Mouse (Mus musculus) hindbrain, embryonic 16.5 days (tissue): Measurements from ENCODE around the gene Slc11a1. TPM values are rescaled to one million over a fixed set of nuclear protein-coding genes. Genes with fewer than 3 reads are reported as not detected.

Experiments used
- ATAC-seq: fragments of 200-750 bp; cut with Nextera tagmentation; 2 replicates; pipeline ENCODE4 v1.8.0; 2017; ENCODE audit warnings: moderate TSS enrichment, moderate library complexity
- H3K27ac ChIP-seq: fragments of 300-500 bp; sonication (generic); 2 replicates; pipeline ENCODE4 v1.5.1; 2014; ENCODE audit warnings: low read depth, mild to moderate bottlenecking, control low read depth, low read length, moderate library complexity
- H3K27me3 ChIP-seq: fragments of 300-500 bp; sonication (generic); replicated peaks from 2 replicates; pipeline ENCODE4 v1.6.1; 2014; ENCODE audit warnings: low read length; ENCODE audit not compliant: control insufficient read depth, insufficient read depth
- H3K36me3 ChIP-seq: fragments of 300-500 bp; sonication (generic); 2 replicates; pipeline ENCODE4 v1.6.1; 2014; ENCODE audit warnings: mild to moderate bottlenecking, low read length, moderate library complexity, mixed read lengths; ENCODE audit not compliant: control insufficient read depth, insufficient read depth
- H3K4me1 ChIP-seq: fragments of 300-500 bp; sonication (generic); 2 replicates; pipeline ENCODE4 v1.6.1; 2014; ENCODE audit warnings: low read depth, low read length; ENCODE audit not compliant: control insufficient read depth, insufficient read depth
- H3K4me2 ChIP-seq: fragments of 300-500 bp; sonication (generic); 2 replicates; pipeline ENCODE4 v1.6.1; 2014; ENCODE audit warnings: mild to moderate bottlenecking, low read length, control low read depth, moderate library complexity
- H3K4me3 ChIP-seq: fragments of 300-500 bp; sonication (generic); 2 replicates; pipeline ENCODE4 v1.5.1; 2014; ENCODE audit warnings: mild to moderate bottlenecking, low read length, control low read depth, moderate library complexity
- H3K9ac ChIP-seq: fragments of 300-500 bp; sonication (generic); 2 replicates; pipeline ENCODE4 v1.6.1; 2014; ENCODE audit warnings: low read depth, mild to moderate bottlenecking, control low read depth, low read length, moderate library complexity
- H3K9me3 ChIP-seq: fragments of 300-500 bp; sonication (generic); 2 replicates; pipeline ENCODE4 v1.6.1; 2014; ENCODE audit warnings: mild to moderate bottlenecking, low read length, moderate library complexity; ENCODE audit not compliant: control insufficient read depth
- WGBS: fragments of 180-500 bp; shearing (Covaris S2); extraction: QIAGEN DNeasy Blood & Tissue Kit; methylation state at CpG from one replicate; pipeline ENCODE4 v1.1.7; 2014; 5-methylcytosine and 5-hydroxymethylcytosine counted together
- polyA plus RNA-seq: library from polyadenylated mRNA; unstranded; fragments of >200 nt; fragmentation: Nextera tagmentation; extraction: Ambion mirVana; gene quantifications from 2 replicates; pipeline ENCODE4 v1.2.1, GENCODE M21; 2015

The Slc11a1 gene
- polyA plus RNA-seq, 1 experiment from 2014 or later = 2.6 TPM

- ATAC-seq = no peak
- 92% methylated on average over 10 of the region's 10 CpGs for WGBS
- no peak overlapping the region for H3K27ac ChIP-seq
- no peak overlapping the region for H3K9ac ChIP-seq
- no peak overlapping the region for H3K4me2 ChIP-seq
- no peaks in the 10 kb centered on the region for H3K36me3 ChIP-seq
- no peak overlapping the region for H3K4me3 ChIP-seq
- H3K27me3 ChIP-seq = no peaks in the 10 kb centered on the region
- no peaks in the 10 kb centered on the region for H3K9me3 ChIP-seq
- peaks cover 2% of the 10 kb centered on the region; the same call in 1 of the 2 replicates for H3K4me1 ChIP-seq
These were observed 6.6 kb downstream of the Slc11a1 start for GRCm38 (mm10) chr1:74381588-74382021.

GRCm38 (mm10) chr1:74383385-74383784, 8.4 kb downstream of the Slc11a1 start:
- H3K4me2 ChIP-seq = no peak overlapping the region
- H3K9ac ChIP-seq = no peak overlapping the region
- peaks cover 7% of the 10 kb centered on the region for H3K4me1 ChIP-seq
- no peak overlapping the region for H3K4me3 ChIP-seq
- 88% methylated on average over 13 of the region's 13 CpGs for WGBS
- H3K36me3 ChIP-seq = no peaks in the 10 kb centered on the region
- no peak overlapping the region for H3K27ac ChIP-seq
- no peaks in the 10 kb centered on the region for H3K27me3 ChIP-seq
- no peak for ATAC-seq
- no peaks in the 10 kb centered on the region for H3K9me3 ChIP-seq

- Histone ChIP-seq H3K27ac (no peak overlapping the region), H3K36me3 (no peaks in the 10 kb centered on the region), H3K9me3 (no peaks in the 10 kb centered on the region), H3K27me3 (0 out of 2 replicates have a peak, but pooled peaks cover 3% of the 10 kb centered on the region), H3K4me3 (no peak overlapping the region), H3K4me1 (peaks cover 7% of the 10 kb centered on the region), H3K9ac (no peak overlapping the region), H3K4me2 (no peak overlapping the region)
- no peak for ATAC-seq
- 92% methylated on average over 8 of the region's 8 CpGs for WGBS
These were observed 9.5 kb downstream of the Slc11a1 start for GRCm38 (mm10) chr1:74384525-74384924.

GRCm38 (mm10) chr1:74385064-74385463, 10.1 kb downstream of the Slc11a1 start:
- Histone ChIP-seq H3K9me3 (no peaks in the 10 kb centered on the region), H3K4me2 (no peak overlapping the region), H3K4me3 (no peak overlapping the region), H3K36me3 (no peaks in the 10 kb centered on the region), H3K9ac (no peak overlapping the region), H3K27ac (no peak overlapping the region), H3K4me1 (peaks cover 10% of the 10 kb centered on the region), H3K27me3 (0 out of 2 replicates have a peak, but pooled peaks cover 3% of the 10 kb centered on the region)
- 93% methylated on average over 10 of the region's 10 CpGs for WGBS
- no peak for ATAC-seq

GRCm38 (mm10) chr1:74385531-74385930, 10.5 kb downstream of the Slc11a1 start:
- WGBS = 88% methylated on average over 8 of the region's 8 CpGs
- no peak for ATAC-seq
- H3K27me3 ChIP-seq = peaks cover 4% of the 10 kb centered on the region; the same call in 1 of the 2 replicates
- H3K9me3 ChIP-seq = no peaks in the 10 kb centered on the region
- H3K27ac ChIP-seq = no peak overlapping the region
- H3K36me3 ChIP-seq = no peaks in the 10 kb centered on the region
- H3K4me2 ChIP-seq = no peak overlapping the region
- no peak overlapping the region for H3K4me3 ChIP-seq
- H3K4me1 ChIP-seq = peaks cover 13% of the 10 kb centered on the region
- H3K9ac ChIP-seq = no peak overlapping the region

- Histone ChIP-seq H3K27ac (peak overlapping the region; percentile 96), H3K9me3 (no peaks in the 10 kb centered on the region), H3K4me2 (peak overlapping the region; percentile 87), H3K36me3 (no peaks in the 10 kb centered on the region), H3K4me1 (peaks cover 16% of the 10 kb centered on the region), H3K27me3 (peaks cover 6% of the 10 kb centered on the region; the same call in 1 of the 2 replicates), H3K4me3 (peak overlapping the region; percentile 81), H3K9ac (peak overlapping the region; percentile 83)
- no peak for ATAC-seq
- WGBS = 54% methylated on average over 7 of the region's 10 CpGs
These were observed 11.3 kb downstream of the Slc11a1 start for GRCm38 (mm10) chr1:74386363-74386713.

- 0% methylated on average over 26 of the region's 26 CpGs for WGBS
- H3K4me1 ChIP-seq = peaks cover 16% of the 10 kb centered on the region
- peak; percentile 92 for ATAC-seq
- H3K4me2 ChIP-seq = peak overlapping the region; percentile 87
- H3K9ac ChIP-seq = peak overlapping the region; percentile 83
- no peaks in the 10 kb centered on the region for H3K9me3 ChIP-seq
- H3K36me3 ChIP-seq = no peaks in the 10 kb centered on the region
- peaks cover 6% of the 10 kb centered on the region; the same call in 1 of the 2 replicates for H3K27me3 ChIP-seq
- H3K27ac ChIP-seq = peak overlapping the region; percentile 96
- H3K4me3 ChIP-seq = peak overlapping the region; percentile 81
These were observed 11.9 kb downstream of the Slc11a1 start for GRCm38 (mm10) chr1:74386714-74387385.

GRCm38 (mm10) chr1:74387386-74387988, 12.5 kb downstream of the Slc11a1 start:
- WGBS = 48% methylated on average over 15 of the region's 15 CpGs
- peak overlapping the region; percentile 83; the same call in 1 of the 2 replicates for H3K9ac ChIP-seq
- H3K4me2 ChIP-seq = peak overlapping the region; percentile 87
- peaks cover 6% of the 10 kb centered on the region; the same call in 1 of the 2 replicates for H3K27me3 ChIP-seq
- H3K27ac ChIP-seq = peak overlapping the region; percentile 96
- peak overlapping the region; percentile 81 for H3K4me3 ChIP-seq
- H3K9me3 ChIP-seq = no peaks in the 10 kb centered on the region
- H3K4me1 ChIP-seq = peaks cover 20% of the 10 kb centered on the region
- no peaks in the 10 kb centered on the region for H3K36me3 ChIP-seq
- ATAC-seq = no peak

- no peak overlapping the region for H3K4me3 ChIP-seq
- H3K9me3 ChIP-seq = no peaks in the 10 kb centered on the region
- no peaks in the 10 kb centered on the region for H3K36me3 ChIP-seq
- ATAC-seq = no peak
- H3K9ac ChIP-seq = no peak overlapping the region
- no peak overlapping the region for H3K4me2 ChIP-seq
- H3K27ac ChIP-seq = no peak overlapping the region
- H3K27me3 ChIP-seq = peaks cover 6% of the 10 kb centered on the region; the same call in 1 of the 2 replicates
- WGBS = 78% methylated on average over 7 of the region's 7 CpGs
- peaks cover 26% of the 10 kb centered on the region for H3K4me1 ChIP-seq
These were observed 13.5 kb downstream of the Slc11a1 start for GRCm38 (mm10) chr1:74388398-74388920.
